8 mouse cellular contexts compared by ENCODE assay signal in genomic region chr9:61702280-61702966, GRCm38 (mm10).
DNase-seq lines count a peak whose midpoint lies in the region; ATAC-seq and TF ChIP-seq lines count a peak whose summit lies in the region.

No protein-coding gene starts in this region.

- no peaks in the 10 kb centered on the region for H3K9me3 ChIP-seq in liver, embryonic 12.5 days (replicated peaks)
- H3K9me3 ChIP-seq in midbrain, postnatal 0 days (ENCODE audit: low read length) = no peaks in the 10 kb centered on the region

- intact Hi-C loops in gastrocnemius, postnatal 36 days (cut with DNase I) = no loop called here

- no peak for TF ChIP-seq CTCF in midbrain, postnatal 0 days (IDR thresholded peaks at IDR 0.05)

- ATAC-seq in liver, embryonic 12.5 days = no peak
- no peak for ATAC-seq in midbrain, postnatal 0 days (ENCODE audit: low FRiP score)

- peak; percentile 23 for DNase-seq in gastrocnemius, postnatal 25 days
- no peak for DNase-seq in gastrocnemius, postnatal 36 days
- peak; percentile 38 for DNase-seq in ZHBTc4 (ENCODE audit: low read depth, low spot score)
- peak; percentile 58 for DNase-seq in spleen, adult 18-20 months
- no peak for DNase-seq in adrenal gland, postnatal 36 days
- DNase-seq in ovary, postnatal 36 days (ENCODE audit: low spot score) = no peak
- DNase-seq in midbrain, postnatal 0 days (ENCODE audit: low spot score) = no peak

- no peaks in the 10 kb centered on the region; the same call in none of the 2 replicates for H3K4me1 ChIP-seq in liver, embryonic 12.5 days
- no peaks in the 10 kb centered on the region for H3K4me1 ChIP-seq in midbrain, postnatal 0 days (ENCODE audit: insufficient read depth, low read length)

- 0 out of 2 replicates have a peak overlapping the region, but pooled peaks have one; percentile 45 for H3K27ac ChIP-seq in liver, embryonic 12.5 days
- H3K27ac ChIP-seq in midbrain, postnatal 0 days (ENCODE audit: low read depth, low read length) = no peak overlapping the region

- H3K4me2 ChIP-seq in liver, embryonic 12.5 days = peak overlapping the region; percentile 46
- no peak overlapping the region for H3K4me2 ChIP-seq in midbrain, postnatal 0 days (ENCODE audit: low read depth, low read length, poor library complexity, severe bottlenecking)

- 20% methylated on average over 22 of the region's 22 CpGs for WGBS in liver, embryonic 12.5 days (ENCODE audit: insufficient replicate concordance)
- 79% methylated on average over 22 of the region's 22 CpGs for WGBS in midbrain, postnatal 0 days

- H3K4me3 ChIP-seq in liver, embryonic 12.5 days = no peak overlapping the region
- no peak overlapping the region for H3K4me3 ChIP-seq in midbrain, postnatal 0 days (ENCODE audit: low read depth, low read length)

- peaks cover 52% of the 10 kb centered on the region for H3K27me3 ChIP-seq in liver, embryonic 12.5 days (replicated peaks)
- H3K27me3 ChIP-seq in midbrain, postnatal 0 days (ENCODE audit: insufficient read depth, low read length) = 0 out of 2 replicates have a peak, but pooled peaks cover 6% of the 10 kb centered on the region

- H3K36me3 ChIP-seq in liver, embryonic 12.5 days = no peaks in the 10 kb centered on the region
- no peaks in the 10 kb centered on the region for H3K36me3 ChIP-seq in midbrain, postnatal 0 days (ENCODE audit: insufficient read depth, low read length)

- no peak overlapping the region for H3K9ac ChIP-seq in liver, embryonic 12.5 days
- H3K9ac ChIP-seq in midbrain, postnatal 0 days (replicated peaks; ENCODE audit: low read length, poor library complexity, severe bottlenecking) = no peak overlapping the region

Comparison
In these comparisons a context has a peak if more than half of its experiments do, and no peak if none do; other contexts are left out.
1. DNase-seq: peak in gastrocnemius, postnatal 25 days (single experiment), ZHBTc4 (single experiment) and spleen, adult 18-20 months (2 of 2); none in gastrocnemius, postnatal 36 days (0 of 2), adrenal gland, postnatal 36 days (0 of 2), ovary, postnatal 36 days (single experiment) and midbrain, postnatal 0 days (single experiment).